Mouse (Mus musculus): Measurements from ENCODE around the gene Cblc.

Gene Cblc

DNA sequence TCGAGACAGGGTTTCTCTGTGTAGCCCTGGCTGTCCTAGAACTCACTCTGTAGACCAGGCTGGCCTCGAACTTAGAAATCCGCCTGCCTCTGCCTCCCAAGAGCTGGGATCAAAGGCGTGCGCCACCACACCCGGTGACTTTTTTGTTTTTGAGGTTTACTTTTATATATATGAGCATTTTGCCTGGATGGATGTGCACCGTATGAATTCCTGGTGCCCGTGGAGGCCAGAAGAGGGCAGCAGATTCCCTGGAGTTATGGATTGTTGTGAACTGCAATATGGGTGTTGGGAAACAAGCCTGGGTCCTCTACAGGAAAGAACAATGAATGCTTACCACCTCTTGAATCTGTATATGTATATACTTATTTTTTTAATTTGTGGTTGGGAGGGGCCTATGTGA, 44.0 kb downstream of the Cblc start:
- no peak for DNase-seq (ENCODE audit: low spot score in 2 of 2)

DNA sequence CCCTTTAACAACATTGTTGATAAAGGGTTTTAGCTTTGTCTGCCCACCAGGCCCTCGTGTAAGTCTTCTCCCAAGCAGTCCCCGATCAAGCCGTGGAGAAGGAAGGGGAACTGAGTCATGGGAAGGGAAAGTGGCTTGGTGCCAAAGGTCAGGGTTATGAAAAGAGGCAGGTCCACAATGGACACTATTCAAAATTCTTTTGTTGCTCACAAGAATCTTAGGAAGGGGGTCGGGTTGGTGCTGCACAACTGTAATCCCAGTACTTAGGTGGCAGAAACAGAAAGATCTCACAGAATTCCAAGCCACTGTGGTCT, 45.6 kb downstream of the Cblc start:
- no peak for DNase-seq (ENCODE audit: low spot score in 2 of 2)

- peak; percentile 44 to 66 for DNase-seq (ENCODE audit: low spot score in 2 of 2)
Measured at GRCm38 (mm10) chr7:19750217-19751069, 46.2 kb downstream of the Cblc start, which contains the start of gene Nectin2. Gene Nectin2 (minus strand): TSS chr7:19750483.

DNA sequence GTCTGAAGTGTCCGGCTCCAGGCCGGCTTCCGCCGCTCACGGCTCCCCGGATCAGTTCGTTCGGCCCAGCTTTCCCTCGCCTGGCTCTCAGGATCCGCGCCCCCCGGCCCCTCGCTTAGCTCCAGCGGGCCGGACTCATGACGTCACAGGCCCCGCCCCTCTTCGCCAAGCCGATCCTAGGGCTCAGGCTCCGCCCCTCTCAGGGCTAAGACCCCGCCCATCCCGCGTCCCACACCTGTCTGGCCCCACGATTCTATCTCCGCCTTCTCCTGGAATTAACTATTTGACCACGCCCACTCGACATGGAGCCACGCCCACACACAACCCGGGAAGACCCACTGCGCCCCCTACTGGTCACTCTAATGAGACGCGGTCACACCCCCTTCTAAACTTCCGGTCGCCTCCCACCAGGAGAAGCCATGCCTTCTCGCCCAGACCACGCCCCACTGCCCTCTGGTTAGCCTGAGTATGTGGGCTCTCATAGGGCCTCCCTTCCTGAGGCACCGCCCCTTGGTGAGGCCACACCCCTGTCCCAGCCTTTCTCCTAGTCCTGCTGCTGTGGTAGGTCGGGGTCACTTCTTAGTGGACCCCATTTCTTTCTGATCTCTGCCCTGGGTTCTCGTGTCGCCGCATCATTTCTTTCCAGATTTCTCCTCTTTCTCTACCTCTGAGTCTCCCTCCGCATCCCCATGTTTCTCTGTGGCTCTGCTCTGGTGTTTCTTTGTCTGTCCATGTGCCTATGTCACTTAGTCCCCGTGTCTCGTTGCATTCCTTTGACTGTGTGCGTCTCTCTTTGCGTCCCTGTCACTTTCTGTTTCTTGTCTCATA, 47.0 kb downstream of the Cblc start:
- peak; percentile 54 to 65 for DNase-seq (ENCODE audit: low spot score in 2 of 2)

- no peak for DNase-seq (ENCODE audit: low spot score in 2 of 2)
Measured at GRCm38 (mm10) chr7:19748219-19749195, 48.1 kb downstream of the Cblc start.

- no peak for DNase-seq (ENCODE audit: low spot score in 2 of 2)
Measured at GRCm38 (mm10) chr7:19747420-19748218, 49.0 kb downstream of the Cblc start.

GRCm38 (mm10) chr7:19746426-19747201, 50.0 kb downstream of the Cblc start:
- DNase-seq (ENCODE audit: low spot score in 2 of 2) = no peak

GRCm38 (mm10) chr7:19745971-19746370, 50.6 kb downstream of the Cblc start:
- DNase-seq (ENCODE audit: low spot score in 2 of 2) = no peak

GRCm38 (mm10) chr7:19744590-19745385, 51.8 kb downstream of the Cblc start:
- no peak for DNase-seq (ENCODE audit: low spot score in 2 of 2)

- DNase-seq (ENCODE audit: low spot score in 2 of 2) = no peak
Measured at GRCm38 (mm10) chr7:19743791-19744190, 52.8 kb downstream of the Cblc start.

GRCm38 (mm10) chr7:19742468-19742867, 54.1 kb downstream of the Cblc start:
- DNase-seq (ENCODE audit: low spot score in 2 of 2) = no peak

GRCm38 (mm10) chr7:19741329-19742031, 55.1 kb downstream of the Cblc start:
- no peak for DNase-seq (ENCODE audit: low spot score in 2 of 2)

DNA sequence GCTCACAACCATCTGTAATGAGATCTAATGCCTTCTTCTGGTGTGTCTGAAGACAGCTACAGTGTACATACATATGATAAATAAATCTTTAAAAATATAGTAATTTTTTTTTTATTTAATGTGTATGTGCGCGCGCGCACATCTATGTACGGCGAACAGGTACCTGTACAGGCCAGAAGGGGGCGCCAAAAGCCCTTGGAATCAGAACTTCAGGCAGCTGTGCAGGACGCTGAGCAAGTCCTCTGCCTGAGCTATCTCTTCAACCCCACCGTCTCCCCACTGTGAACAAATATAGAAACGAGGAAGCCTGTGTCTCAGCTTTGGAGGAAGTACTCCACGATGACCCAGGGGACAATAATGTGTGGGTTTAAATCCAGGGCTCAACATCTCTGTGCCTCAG, 56.3 kb downstream of the Cblc start:
- no peak for DNase-seq (ENCODE audit: low spot score in 2 of 2)

DNA sequence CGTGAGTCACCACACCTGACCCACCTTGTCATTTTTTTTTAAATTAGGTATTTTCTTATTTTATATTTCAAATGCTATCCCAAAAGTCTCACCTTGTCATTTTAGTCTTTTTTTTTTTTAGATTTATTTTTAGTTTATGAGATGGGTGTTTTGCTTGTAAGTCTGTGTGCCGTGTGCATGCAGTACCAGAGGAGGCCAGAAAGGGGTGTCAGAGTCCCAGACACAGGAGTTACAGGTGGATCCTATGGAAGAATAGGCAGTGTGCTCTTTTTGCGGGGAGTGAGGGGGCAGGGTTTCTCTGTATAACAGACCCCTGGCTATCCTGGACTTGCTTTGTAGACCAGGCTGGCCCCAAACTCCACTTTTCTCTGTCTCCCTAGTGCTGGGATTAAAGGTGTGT, 57.8 kb downstream of the Cblc start:
- DNase-seq (ENCODE audit: low spot score in 2 of 2) = no peak

DNA sequence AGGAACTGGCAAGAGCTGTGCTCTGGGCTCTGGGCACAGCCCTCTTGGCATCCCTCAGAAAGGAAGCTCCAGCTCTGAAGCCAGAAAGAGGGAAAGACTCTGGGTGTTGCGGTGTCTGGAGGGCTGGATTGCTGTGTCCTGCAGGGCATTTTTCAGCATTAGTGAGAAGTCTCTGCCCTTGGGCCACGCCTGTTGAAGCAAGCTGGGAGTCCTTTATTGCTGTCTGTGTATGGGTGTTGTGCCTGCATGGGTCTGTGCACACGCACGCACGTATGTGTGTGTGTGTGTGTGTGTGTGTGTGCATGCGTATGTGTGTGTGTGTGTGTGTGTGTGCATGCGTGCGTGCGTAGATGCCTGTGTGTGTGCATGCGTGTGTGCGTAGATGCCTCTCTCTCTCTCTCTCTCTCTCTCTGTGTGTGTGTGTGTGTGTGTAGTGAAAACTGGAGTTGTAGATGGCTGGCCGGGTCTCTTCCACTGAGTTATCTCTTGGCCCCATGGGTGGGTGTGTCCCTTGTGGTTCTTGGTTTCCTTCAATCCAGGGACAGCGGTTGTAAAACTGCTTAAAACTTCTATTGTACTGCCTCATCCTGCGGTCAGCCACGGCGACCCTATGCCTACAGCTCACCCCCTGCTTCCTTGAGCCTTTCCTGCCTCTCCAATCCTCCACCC, 60.1 kb downstream of the Cblc start:
- DNase-seq (ENCODE audit: low spot score in 2 of 2) = no peak

- no peak for DNase-seq (ENCODE audit: low spot score in 2 of 2)
Measured at GRCm38 (mm10) chr7:19734178-19734666, 62.4 kb downstream of the Cblc start.

All from spleen, postnatal 14 days (tissue).